Mouse (Mus musculus) olfactory bulb, adult 2 months (tissue): ENCODE data around the gene Slc25a22.

Experiments used
- CTCF ChIP-seq: fragments of 200-500 bp; IDR thresholded peaks from 2 replicates; pipeline ENCODE4 v1.5.1; 2012; ENCODE audit warnings: low read depth, mild to moderate bottlenecking, low read length, moderate library complexity; ENCODE audit not compliant: insufficient read depth
- POLR2A ChIP-seq: fragments of 200-500 bp; IDR thresholded peaks from 2 replicates; pipeline ENCODE4 v1.6.1; 2012; ENCODE audit warnings: mild to moderate bottlenecking, low read depth, low read length, moderate library complexity; ENCODE audit not compliant: insufficient read depth

GRCm38 (mm10) chr7:141432186-141432611 lies 5.5 kb downstream of the Slc25a22 start:
- TF ChIP-seq CTCF, result no peak
- no peak for TF ChIP-seq POLR2A
